Mouse (Mus musculus) intestine, postnatal 0 days (tissue): ENCODE data around the gene Zbtb9. TPM values are rescaled to one million over a fixed set of nuclear protein-coding genes. Genes with fewer than 3 reads are reported as not detected.

Experiments
- ATAC-seq: fragments of 200-750 bp; cut with Nextera tagmentation; 2 replicates; pipeline ENCODE4 v1.8.0; 2017; ENCODE audit warnings: mild to moderate bottlenecking, moderate TSS enrichment, moderate library complexity
- H3K27ac ChIP-seq: fragments of 300-500 bp; sonication (generic); 2 replicates; pipeline ENCODE4 v1.5.1; 2014; ENCODE audit warnings: mild to moderate bottlenecking, low read depth, low read length, moderate library complexity
- H3K27me3 ChIP-seq: fragments of 300-500 bp; sonication (generic); replicated peaks from 2 replicates; pipeline ENCODE4 v1.6.1; 2014; ENCODE audit warnings: low read length, mixed read lengths; ENCODE audit not compliant: control insufficient read depth, insufficient read depth
- H3K36me3 ChIP-seq: fragments of 300-500 bp; sonication (generic); 2 replicates; pipeline ENCODE4 v1.6.1; 2014; ENCODE audit warnings: mild to moderate bottlenecking, moderate library complexity; ENCODE audit not compliant: control insufficient read depth, insufficient read depth
- H3K4me1 ChIP-seq: fragments of 300-500 bp; sonication (generic); replicated peaks from 2 replicates; pipeline ENCODE4 v1.6.1; 2014; ENCODE audit warnings: antibody characterized with exemption, low read length, mixed read lengths; ENCODE audit not compliant: control insufficient read depth, insufficient read depth
- H3K4me2 ChIP-seq: fragments of 300-500 bp; sonication (generic); replicated peaks from 2 replicates; pipeline ENCODE4 v1.6.1; 2014; ENCODE audit warnings: low read depth, mild to moderate bottlenecking, moderate library complexity
- H3K4me3 ChIP-seq: fragments of 300-500 bp; sonication (generic); 2 replicates; pipeline ENCODE4 v1.5.1; 2014; ENCODE audit warnings: low read depth, low read length
- H3K9ac ChIP-seq: fragments of 300-500 bp; sonication (generic); 2 replicates; pipeline ENCODE4 v1.6.1; 2014; ENCODE audit warnings: mild to moderate bottlenecking, low read depth, low read length
- H3K9me3 ChIP-seq: fragments of 300-500 bp; sonication (generic); 2 replicates; pipeline ENCODE4 v1.6.1; 2016; ENCODE audit warnings: mixed run types; ENCODE audit not compliant: control insufficient read depth
- CTCF ChIP-seq: sonication (generic); IDR thresholded peaks from 2 replicates; pipeline ENCODE4 v1.5.1; 2016; ENCODE audit warnings: low read depth, mild to moderate bottlenecking, control low read depth, antibody characterized with exemption, moderate library complexity
- WGBS: fragments of 180-500 bp; shearing (Covaris S2); extraction: QIAGEN DNeasy Blood & Tissue Kit; methylation state at CpG from one replicate; pipeline ENCODE4 v1.1.7; 2014; 5-methylcytosine and 5-hydroxymethylcytosine counted together
- polyA plus RNA-seq: library from polyadenylated mRNA; unstranded; fragments of >200 nt; fragmentation: Nextera tagmentation; extraction: Ambion mirVana; gene quantifications from 2 replicates; pipeline ENCODE4 v1.2.1, GENCODE M21; 2015

Zbtb9 gene
- polyA plus RNA-seq, 1 experiment from 2014 or later: 6.5 TPM

GRCm38 (mm10) chr17:26945824-26946495, 27.0 kb upstream of the Zbtb9 start:
- WGBS: 53% methylated on average over 13 of the region's 13 CpGs
- Histone ChIP-seq H3K36me3 (no peaks in the 10 kb centered on the region), H3K4me3 (peak overlapping the region; percentile 34), H3K27ac (no peak overlapping the region), H3K4me2 (peak overlapping the region; percentile 68), H3K27me3 (no peaks in the 10 kb centered on the region), H3K9me3 (no peaks in the 10 kb centered on the region), H3K9ac (peak overlapping the region; percentile 40), H3K4me1 (peaks cover 3% of the 10 kb centered on the region; the same call in 1 of the 2 replicates)
- TF ChIP-seq CTCF: no peak
- ATAC-seq: no peak

- no peaks in the 10 kb centered on the region for H3K36me3 ChIP-seq
- peak; percentile 60 for TF ChIP-seq CTCF
- 5% methylated on average over 36 of the region's 37 CpGs for WGBS
- peak; percentile 25 for ATAC-seq
- peak overlapping the region; percentile 34 for H3K4me3 ChIP-seq
- peak overlapping the region; percentile 68 for H3K4me2 ChIP-seq
- H3K9ac ChIP-seq: peak overlapping the region; percentile 40
- H3K27ac ChIP-seq: no peak overlapping the region
- no peaks in the 10 kb centered on the region for H3K9me3 ChIP-seq
- peaks cover 3% of the 10 kb centered on the region; the same call in 1 of the 2 replicates for H3K4me1 ChIP-seq
- H3K27me3 ChIP-seq: no peaks in the 10 kb centered on the region
These were observed 26.4 kb upstream of the Zbtb9 start for GRCm38 (mm10) chr17:26946567-26946966.

- no peak for TF ChIP-seq CTCF
- Histone ChIP-seq H3K27me3 (no peaks in the 10 kb centered on the region), H3K4me1 (peaks cover 3% of the 10 kb centered on the region; the same call in 1 of the 2 replicates), H3K36me3 (no peaks in the 10 kb centered on the region), H3K27ac (no peak overlapping the region), H3K9ac (no peak overlapping the region), H3K4me2 (peak overlapping the region; percentile 68), H3K9me3 (no peaks in the 10 kb centered on the region), H3K4me3 (no peak overlapping the region)
- ATAC-seq: no peak
- WGBS: 84% methylated on average over 12 of the region's 12 CpGs
These were observed 25.5 kb upstream of the Zbtb9 start for GRCm38 (mm10) chr17:26947231-26948100.

- H3K9ac ChIP-seq: peak overlapping the region; percentile 45
- peak overlapping the region; percentile 100 for H3K4me2 ChIP-seq
- H3K27me3 ChIP-seq: no peaks in the 10 kb centered on the region
- peak overlapping the region; percentile 69 for H3K4me3 ChIP-seq
- no peaks in the 10 kb centered on the region for H3K9me3 ChIP-seq
- peaks cover 7% of the 10 kb centered on the region; the same call in 1 of the 2 replicates for H3K4me1 ChIP-seq
- no peak for ATAC-seq
- 0% methylated on average over 22 of the region's 87 CpGs for WGBS
- TF ChIP-seq CTCF: 0 out of 2 replicates have a peak, but pooled peaks have one; percentile 20
- peak overlapping the region; percentile 28; the same call in 1 of the 2 replicates for H3K27ac ChIP-seq
- H3K36me3 ChIP-seq: no peaks in the 10 kb centered on the region
These were observed 24.5 kb upstream of the Zbtb9 start for GRCm38 (mm10) chr17:26948316-26949050.

GRCm38 (mm10) chr17:26949051-26949577, 23.9 kb upstream of the Zbtb9 start:
- Histone ChIP-seq H3K4me1 (peaks cover 7% of the 10 kb centered on the region; the same call in 1 of the 2 replicates), H3K9ac (0 out of 2 replicates have a peak overlapping the region, but pooled peaks have one; percentile 45), H3K27me3 (no peaks in the 10 kb centered on the region), H3K4me3 (peak overlapping the region; percentile 69), H3K9me3 (no peaks in the 10 kb centered on the region), H3K36me3 (no peaks in the 10 kb centered on the region), H3K4me2 (peak overlapping the region; percentile 100), H3K27ac (peak overlapping the region; percentile 28; the same call in 1 of the 2 replicates)
- peak; percentile 67 for TF ChIP-seq CTCF
- peak; percentile 61 for ATAC-seq
- WGBS: 7% methylated on average over 12 of the region's 14 CpGs
